Mouse (Mus musculus): Measurements from ENCODE around the gene Nkpd1.
A peak's percentile ranks its signal among the peaks of the same experiment; 100 is the strongest.

Nkpd1 gene

GRCm38 (mm10) chr7:19572926-19573775 lies 55.5 kb downstream of the Nkpd1 start:
- DNase-seq (ENCODE audit: low read depth, low spot score): peak; percentile 54

- no peak for DNase-seq (ENCODE audit: low read depth, low spot score)
Measured at GRCm38 (mm10) chr7:19573776-19574140, 56.1 kb downstream of the Nkpd1 start.

All from skeletal muscle tissue, adult 2 months (tissue).